Mouse (Mus musculus): ENCODE results near the gene 3110082I17Rik.

GRCm38 (mm10) chr5:139395528-139395927 lies 64.8 kb downstream of the 3110082I17Rik start:
- TF ChIP-seq CTCF (IDR thresholded peaks at IDR 0.05; ENCODE audit: low read depth) (no peak), EP300 (optimal IDR thresholded peaks at IDR 0.05) (no peak)

Data from stomach, postnatal 0 days (tissue).